Mouse (Mus musculus): Measurements from ENCODE around the gene Fhod1.

The Fhod1 gene

DNA sequence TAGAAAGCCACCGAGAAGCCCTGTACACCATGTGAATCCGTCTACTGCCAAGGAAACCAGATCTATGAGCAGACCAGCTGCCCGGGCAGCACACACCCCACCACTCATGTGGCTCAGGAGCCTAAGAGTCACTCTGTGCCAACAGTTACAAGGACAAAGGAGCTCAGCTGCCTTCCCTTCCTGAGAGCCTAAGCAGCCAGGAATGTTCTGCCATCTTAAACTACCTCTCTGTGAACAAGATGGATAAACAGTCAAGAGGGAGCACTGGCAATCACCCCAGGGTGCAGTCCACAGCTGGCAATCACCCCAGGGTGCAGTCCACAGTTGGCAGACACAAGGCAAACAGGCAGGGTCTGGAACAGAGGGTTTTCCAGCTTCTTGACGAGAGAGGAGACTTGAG, 29.8 kb downstream of the Fhod1 start:
- no peak for DNase-seq (ENCODE audit: low read depth, low spot score)

DNA sequence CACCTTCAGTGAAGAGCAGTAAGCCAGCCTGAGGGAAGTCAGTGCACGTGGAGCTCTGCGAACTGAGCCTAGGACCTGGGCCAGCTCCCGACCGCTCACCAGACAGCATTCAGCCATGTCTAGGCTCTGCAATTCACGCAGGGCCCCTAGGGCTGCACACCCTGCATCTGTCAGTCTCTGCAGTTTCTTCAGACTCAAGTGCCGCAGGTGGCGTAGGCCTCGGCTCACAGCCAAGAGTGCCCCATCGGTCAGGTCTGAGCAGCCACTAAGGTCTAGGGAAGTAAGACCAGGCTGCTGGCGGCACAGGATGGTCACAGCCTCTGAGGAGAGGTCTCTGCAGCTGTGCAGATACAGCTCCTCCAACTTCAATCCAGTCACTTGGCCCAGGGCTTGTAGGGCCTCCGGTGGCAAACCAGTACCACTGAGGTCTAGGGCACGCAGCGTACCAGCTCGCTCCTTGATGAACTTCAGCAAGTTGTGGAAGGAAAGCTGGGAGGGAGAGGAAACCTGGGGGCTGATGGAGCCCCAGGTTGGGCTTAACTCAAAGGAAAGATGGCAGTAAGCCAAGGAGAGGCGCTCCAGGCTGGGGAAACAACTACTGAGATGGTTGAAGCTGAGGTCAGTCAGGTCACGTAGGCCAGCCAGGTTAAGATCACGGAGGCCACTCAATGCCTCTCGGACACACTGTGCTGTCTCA, 32.5 kb downstream of the Fhod1 start:
- DNase-seq (ENCODE audit: low read depth, low spot score): no peak

DNA sequence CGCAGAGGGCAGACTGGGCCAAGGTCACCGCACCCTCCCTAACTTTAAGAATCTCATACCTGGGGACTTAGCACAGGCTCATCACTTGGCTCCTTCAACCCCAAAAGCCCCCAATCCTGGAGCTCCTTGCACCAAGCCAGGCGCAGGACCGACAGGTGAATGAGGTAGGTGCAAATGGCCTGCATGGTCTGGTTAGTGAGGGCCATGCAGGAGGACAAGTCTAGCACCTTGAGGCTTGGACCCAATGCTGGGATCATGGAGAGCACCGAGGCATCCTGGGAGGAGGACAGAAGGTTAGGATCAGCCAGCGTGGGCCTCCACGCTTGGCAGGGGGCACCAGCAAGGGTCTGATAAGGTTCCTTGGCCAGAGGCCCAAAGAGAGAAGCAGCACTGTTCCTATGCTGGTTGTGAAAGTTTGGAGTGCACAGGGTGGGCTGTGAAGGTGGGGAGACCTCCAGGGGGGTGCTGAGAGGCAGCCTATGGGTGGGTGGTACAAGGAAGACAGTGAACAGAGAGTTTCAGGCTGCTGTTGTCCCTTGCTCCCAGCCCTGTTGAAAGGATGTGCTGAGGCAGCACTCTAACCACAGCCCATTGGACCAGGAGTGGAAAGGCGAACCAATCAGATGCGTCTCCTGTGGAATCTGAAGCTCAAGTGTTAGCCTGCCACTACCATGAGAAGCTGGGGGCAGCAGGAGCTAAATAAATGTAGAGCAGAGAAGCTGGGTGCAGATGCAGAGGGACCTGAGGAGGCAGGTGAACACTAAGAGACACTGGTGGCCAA, 33.9 kb downstream of the Fhod1 start:
- no peak for DNase-seq (ENCODE audit: low read depth, low spot score)

DNA sequence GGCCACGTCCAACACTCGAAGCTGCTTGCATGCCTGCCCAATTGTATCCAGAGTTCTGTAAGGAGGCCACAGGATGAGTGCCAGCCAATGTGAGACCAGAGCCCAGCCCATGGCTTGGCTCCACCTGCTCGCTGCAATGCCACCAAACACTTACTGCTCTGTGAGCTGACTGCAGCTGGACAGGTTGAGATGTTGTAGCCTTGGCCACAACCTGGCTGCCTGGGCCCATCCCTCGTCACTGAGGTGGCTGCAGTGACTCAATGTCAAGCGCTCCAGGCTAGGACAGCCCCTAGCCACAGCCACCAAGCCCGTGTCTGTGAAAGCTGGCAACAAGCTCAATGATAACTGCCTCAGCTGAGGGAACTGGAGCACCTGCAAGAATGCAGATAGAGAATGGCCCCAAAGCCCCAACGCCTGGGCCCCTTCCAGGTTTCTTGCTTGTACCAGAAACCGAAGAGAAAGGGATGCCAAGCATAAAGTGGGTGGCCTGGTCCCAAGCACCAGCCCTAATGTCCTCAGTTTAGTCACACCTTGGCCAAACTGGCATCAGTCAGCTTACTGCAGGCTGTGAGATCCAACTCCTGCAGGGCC, 34.8 kb downstream of the Fhod1 start:
- no peak for DNase-seq (ENCODE audit: low read depth, low spot score)

DNA sequence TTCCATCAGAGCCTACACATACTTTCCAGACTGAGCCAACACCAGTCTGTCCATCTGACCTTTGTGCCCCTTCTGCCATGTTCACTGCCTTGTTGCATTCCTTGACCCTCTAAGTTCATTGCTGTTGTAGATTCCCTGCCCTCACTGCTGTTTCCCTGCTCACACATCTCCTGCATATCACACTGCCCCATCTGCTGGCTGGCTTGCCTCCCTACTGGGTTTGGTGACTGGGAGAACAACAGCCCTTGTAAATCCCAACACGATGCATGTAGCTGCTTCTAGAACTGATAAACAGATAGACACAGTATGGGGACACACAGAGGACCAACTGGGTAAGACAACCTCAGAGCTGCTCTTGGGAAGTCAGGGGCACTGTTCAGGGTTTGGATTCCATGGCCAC, 36.0 kb downstream of the Fhod1 start:
- DNase-seq (ENCODE audit: low read depth, low spot score): no peak

DNA sequence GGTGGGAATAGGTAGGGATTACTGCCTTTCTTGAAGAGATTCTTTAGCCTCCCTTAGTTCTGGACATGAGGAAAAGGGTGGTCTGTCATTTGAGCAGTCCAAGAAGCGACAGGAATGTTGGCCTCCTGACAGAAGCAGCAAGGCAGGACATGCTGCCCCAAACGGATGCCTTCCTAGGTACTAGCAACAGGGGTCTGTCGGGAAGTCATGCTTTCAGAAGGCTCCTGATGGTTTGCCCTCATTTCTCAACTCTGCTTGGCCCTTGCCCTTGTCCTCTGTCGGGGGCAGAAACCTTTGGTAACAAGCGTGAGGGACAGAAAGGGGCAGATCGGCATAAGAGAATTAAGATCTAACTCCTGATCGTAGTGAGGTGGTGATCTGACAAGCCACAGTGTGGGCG, 37.6 kb downstream of the Fhod1 start:
- no peak for DNase-seq (ENCODE audit: low read depth, low spot score)

DNA sequence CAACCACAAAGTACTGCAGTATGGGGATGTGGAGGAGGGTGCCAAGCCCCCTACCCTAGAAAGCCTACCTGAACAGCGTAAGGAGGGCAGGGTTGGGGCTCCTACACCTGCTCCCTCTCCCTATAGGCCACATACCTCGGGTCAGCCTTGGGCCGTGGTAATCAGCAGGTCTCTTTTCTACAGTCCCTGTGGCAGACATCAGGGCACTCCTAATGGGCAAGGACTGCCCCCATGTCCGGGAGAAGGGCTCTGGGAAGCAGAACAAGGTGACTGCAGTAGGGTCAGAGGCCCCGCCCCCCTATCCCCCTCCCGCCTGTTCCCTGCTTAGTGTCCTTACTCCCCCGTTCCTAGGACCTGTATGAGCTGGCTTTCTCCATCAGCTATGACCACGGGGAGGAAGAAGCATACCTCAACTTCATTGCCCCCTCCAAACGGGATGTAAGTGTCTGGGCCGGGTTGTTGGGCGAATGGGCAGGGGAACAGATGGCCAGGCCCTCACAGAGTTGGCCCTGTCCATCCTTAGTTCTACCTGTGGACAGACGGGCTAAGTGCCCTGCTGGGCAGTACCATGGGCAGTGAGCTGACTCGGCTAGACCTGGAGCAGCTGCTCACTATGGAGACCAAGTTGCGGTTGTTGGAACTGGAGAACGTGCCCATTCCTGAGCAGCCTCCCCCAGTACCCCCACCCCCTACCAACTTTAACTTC, 38.5 kb downstream of the Fhod1 start:
- DNase-seq (ENCODE audit: low read depth, low spot score): no peak

DNA sequence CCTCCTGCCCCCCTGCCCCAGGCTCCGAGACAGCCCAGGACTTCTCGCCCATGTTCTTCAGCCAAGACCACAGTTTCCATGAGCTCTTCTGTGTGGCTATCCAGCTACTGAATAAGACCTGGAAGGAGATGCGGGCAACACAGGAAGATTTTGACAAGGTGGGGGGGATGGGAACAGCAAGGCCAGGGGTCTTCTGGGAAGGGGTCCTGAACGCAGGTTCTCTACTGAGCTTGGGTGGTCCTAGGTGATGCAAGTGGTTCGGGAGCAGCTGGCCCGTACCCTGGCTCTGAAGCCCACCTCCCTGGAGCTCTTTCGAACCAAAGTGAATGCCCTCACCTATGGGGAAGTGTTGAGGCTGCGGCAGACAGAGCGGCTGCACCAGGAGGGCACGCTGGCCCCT, 39.3 kb downstream of the Fhod1 start:
- DNase-seq (ENCODE audit: low read depth, low spot score): no peak

DNA sequence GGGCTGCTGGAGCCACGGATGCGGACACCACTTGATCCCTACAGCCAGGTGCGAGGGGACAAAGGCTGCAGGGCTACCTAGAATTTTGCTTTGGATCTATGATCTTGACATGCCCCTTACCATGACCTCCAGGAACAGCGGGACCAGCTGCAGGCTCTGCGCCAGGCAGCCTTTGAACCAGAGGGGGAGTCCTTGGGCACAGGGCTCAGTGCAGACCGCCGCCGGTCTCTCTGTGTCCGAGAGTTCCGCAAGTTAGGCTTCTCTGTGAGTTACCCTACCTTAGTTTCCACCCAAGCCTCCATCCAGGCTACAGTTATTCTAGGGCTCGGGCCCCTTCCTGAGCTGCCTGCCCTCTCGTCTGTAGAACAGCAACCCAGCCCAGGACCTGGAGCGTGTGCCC, 40.1 kb downstream of the Fhod1 start:
- DNase-seq (ENCODE audit: low read depth, low spot score): no peak

DNA sequence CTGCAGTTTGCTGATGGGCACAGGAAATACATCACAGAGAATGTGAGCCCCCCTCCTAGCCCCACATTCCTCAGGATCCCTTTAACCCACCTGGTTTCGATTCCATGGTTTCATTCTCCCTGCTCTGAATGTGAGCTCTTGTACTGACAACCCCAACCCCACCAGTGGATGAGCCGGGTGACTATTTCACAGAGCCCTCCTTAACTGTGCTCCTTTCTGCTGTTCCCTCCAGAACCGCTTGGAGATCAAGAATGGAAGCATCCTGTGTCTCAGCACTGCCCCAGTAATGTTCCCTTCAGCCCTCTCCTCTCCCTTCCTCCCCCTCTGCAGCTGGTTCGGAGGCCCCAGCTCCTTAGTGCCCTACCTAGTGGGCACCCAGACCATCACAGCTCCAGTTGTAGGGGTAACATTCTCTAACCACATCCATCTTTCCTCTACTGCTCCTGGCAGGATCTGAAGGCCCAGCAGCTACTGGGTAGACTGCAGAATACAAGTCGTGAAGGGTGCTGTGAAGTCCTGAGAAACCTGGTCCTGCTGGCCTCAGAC, 41.5 kb downstream of the Fhod1 start:
- no peak for DNase-seq (ENCODE audit: low read depth, low spot score)

DNA sequence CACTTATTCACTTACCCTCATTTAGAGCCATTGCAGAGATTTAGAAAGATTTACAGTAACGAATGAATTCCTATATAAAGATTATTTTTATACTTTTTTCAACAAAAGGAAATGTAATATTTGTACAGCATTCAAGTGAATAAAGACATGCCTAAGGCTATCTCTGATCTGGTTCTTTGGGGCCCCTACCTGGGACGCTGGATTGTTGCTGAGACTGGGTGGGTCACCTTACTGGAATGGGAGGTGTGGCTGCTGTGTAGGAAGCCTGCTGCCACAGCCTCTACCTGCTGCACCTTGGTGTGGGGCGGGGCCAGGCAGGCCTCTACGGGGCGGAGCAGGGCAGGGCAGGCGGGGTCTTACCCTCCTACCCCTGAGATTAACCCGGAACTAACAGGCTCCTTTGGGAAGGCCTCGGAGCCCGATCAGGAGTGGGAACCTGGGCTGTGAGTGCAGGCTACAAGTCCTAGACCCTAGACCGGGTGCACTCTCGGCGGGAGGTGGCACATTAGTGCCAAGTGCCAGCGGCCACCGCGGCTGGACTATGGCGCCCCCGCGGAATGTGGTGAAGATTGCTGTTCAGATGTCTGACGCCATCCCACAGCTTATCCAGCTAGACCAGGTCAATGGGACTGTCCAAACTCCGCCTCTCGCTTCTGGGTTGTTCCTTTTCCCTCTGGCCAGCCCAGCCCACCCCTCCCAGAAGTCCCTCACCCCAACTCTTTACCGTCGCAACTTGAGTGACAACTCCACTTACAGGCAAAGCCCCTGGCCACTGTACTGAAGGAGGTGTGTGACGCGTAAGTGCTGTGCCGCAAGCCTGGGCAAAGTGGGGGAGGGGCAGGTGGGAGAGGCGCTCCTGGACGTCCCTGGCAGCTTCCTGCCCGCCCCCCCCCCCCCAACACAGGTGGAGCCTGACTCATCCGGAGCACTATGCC, 42.3 kb downstream of the Fhod1 start, which contains the start of gene Elmo3:
TSS of gene Elmo3 (plus strand) at position 391 of the 935 bp plus-strand sequence.
- no peak for DNase-seq (ENCODE audit: low read depth, low spot score)

DNA sequence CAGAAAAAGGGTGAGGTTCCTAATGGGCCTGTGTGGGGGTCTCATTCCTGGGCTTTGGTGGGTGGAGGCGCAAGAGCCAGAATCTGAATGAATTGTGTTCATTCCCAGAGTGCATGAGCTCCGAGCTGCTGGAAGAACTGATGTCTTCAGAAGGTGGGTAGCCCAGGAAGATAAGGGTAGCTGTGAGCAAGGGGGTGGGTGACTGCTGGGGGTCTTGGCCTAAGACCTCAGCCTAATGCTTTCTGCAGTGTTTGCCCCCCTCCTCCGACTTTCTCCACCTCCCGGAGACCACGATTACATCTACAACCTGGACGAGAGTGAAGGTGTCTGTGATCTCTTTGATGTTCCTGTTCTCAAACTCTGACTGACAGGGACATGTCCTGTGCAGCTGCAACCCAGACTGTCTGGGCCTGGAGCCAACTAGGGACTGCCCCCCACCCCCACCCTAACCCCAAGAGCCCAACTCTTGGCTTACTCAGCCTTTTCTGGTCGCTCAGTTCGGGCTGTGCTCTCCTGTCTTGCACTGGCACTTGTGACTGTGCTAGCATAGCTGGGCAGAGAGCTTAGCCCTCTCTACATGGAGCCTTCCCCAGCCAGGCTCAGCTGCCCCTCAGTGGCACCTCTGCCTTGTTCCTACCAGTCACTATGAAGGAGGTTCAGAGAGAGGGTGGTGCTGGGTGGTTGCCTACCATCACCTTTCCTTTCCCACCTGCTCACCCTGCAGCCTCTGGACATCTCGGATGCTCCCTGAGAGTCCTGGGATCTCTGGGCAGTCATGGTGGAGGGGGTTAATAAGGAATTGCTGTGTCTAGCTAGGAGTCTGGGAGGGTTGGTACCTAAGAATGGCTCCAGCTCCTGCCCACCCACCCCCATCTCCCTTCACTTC, 43.2 kb downstream of the Fhod1 start:
- peak; percentile 42 for DNase-seq (ENCODE audit: low read depth, low spot score)

DNA sequence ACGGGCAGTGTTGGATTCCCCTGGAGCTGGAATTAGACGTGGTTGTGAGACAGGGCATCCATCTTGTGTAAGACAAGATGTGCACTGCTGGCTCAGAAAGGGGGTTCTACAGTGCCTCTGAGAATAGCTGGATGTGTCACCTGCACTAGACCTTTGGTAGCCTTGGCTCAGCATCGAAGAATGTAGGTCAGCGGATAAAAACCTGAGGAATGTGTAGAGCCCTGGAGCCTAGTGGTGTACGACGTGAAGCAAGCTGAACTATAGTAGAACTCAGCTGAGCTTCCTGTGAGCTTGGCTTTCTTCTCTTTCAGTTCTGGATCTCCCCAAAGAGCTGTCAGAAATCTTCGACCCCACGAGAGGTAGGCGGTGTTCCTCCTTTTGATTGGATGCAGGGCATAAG, 43.9 kb downstream of the Fhod1 start:
- DNase-seq (ENCODE audit: low read depth, low spot score): no peak

DNA sequence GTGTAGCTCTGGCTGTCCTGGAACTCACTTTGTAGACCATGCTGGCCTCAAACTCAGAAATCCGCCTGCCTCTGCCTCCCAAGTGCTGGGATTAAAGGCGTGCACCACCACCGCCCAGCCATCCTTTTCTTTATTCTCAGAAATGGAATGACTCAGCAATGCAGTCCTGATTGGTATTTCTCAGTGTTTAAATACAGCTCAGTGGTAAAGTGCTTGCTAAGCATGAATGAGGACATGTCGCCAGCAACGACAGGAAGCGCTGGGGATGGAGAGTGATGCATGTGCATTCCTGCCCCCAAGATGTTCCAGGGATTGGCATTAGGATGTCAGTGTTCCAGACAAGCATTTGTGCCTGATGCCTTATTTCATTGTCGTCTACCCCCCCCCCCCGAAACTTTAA, 44.4 kb downstream of the Fhod1 start:
- DNase-seq (ENCODE audit: low read depth, low spot score): no peak

DNA sequence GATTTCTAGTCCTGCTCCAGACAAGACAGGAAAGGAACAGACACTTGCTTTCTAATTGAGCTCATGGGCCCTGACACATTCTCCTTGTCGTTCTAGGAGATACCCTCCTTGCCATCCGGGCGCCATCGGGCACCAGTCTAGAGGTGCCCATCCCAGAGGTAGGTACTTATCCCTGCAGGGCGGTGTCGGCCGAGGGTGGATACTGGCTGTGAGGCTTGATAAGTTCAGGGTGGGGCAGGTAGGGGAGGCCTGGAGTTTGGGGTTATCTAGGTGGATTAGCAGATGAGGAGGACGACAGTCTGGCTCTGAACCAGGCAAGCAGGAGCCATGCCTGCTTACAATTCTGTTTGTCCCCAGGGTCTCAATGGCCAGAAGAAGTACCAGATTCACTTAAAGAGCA, 47.8 kb downstream of the Fhod1 start:
- DNase-seq (ENCODE audit: low read depth, low spot score): no peak

DNA sequence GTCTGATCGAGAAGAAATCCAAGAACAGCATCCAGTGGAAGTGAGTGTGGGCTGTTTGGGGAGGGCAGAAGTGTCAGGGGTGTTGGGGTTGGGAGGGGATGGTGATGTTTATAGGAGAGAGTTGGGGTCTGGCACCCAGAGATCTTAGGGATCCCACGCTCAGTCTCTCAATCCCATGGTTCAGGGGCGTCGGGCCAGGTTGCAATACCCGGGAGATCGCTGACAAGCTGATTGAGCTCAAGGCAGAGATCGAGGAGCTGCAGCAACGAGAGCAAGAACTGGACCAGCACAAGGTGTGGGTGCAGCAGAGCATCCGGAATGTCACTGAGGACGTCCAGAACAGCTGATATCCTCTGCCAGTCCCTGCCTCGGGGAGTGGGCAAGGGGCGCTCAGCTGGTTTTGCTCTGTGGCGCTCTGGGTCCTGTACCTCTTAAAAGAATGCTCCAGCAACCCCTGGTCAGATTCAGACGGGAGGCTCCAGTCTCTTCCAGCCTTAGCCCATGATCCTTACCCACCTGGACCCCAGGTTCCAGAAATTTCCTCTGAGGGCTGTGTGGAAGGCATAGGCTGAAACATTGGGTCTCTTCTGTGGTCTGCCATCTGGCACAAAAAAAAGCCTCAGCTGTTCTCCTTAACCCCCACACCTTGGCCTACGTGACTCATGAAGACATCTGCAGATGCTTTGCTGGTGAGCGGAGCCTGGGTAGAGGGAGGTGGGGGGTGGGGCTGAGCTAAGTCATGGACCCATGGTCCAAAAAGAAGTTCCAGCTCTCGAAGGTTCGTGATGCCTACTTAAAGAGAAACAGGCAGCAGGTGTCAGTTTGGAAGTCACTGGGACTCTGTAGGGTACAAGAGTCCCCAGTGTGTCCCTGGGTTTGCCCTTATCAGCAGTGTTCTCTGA, 49.2 kb downstream of the Fhod1 start:
- peak; percentile 47 for DNase-seq (ENCODE audit: low read depth, low spot score)

DNA sequence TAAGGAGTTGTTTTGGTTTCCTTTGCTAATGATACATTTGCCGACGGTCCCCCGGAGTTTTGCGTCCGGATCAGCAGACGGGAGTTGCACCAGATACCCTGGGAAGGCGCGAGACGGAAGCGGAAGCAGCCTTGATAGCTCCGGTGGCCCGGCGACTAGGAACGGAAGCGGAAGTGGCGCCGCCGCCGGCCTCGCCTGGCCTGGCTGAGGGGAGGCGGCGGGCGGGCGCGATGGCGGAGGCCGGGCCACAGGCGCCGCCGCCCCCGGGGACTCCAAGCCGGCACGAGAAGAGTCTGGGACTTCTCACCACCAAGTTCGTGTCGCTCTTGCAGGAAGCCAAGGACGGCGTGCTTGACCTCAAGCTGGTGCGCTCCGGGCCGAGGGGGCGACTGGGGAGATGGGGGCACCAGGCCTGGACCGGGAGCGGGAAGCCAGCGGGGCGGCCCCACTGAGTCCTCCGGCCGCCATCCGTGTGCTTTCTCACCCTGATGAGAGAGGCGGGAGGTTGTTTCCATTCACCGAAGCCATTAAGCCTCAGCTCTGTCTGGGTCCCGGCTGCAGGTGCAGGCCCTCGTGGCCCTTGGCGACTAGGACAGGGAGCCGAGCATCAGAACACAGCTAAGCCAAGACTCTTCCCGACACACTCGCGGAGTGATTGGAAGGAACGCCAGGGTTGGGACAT, 50.1 kb downstream of the Fhod1 start, which contains the start of gene E2f4:
TSS of gene E2f4 (plus strand) at position 153 of the 682 bp plus-strand sequence.
- DNase-seq (ENCODE audit: low read depth, low spot score): peak; percentile 94

All from A20 (cell line).